Comparison of ENCODE assay signal across 21 mouse cellular contexts in the genomic region with DNA sequence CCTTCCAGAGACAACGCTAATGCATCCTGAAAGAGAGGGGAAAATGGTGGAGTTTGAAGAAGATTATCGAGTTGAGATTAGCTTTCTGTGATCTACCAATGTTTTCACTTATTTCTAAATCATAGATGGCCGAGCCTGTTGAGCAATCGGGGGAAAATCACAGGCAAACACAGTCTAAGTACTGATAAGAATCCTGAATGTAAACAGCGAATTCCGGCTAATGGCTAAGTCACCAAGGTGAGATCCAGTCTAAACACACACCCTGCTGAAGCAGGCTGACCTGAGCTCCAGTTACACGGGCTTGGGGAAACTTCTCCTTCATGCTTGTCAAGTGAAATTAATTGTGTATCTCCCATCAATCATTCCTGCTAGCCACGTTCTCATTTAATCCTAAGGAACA.
DNase-seq lines count a peak whose midpoint lies in the region; ATAC-seq and TF ChIP-seq lines count a peak whose summit lies in the region.
"Had no signal": no experiment of that assay in that cellular context is flagged by ENCODE, and none has a peak within 500 bp of the region (broad histone marks: within the 10 kb centered on the region; RNA-seq: fewer than 3 reads in every experiment).

No protein-coding gene starts in this region.

- H3K4me1 ChIP-seq in embryonic facial prominence, embryonic 11.5 days (ENCODE audit: control insufficient read depth, insufficient read depth, low read length), result no peaks in the 10 kb centered on the region; the same call in 1 of the 2 replicates
- peaks cover 12% of the 10 kb centered on the region for H3K4me1 ChIP-seq in embryonic facial prominence, embryonic 10.5 days
- peaks cover 78% of the 10 kb centered on the region for H3K4me1 ChIP-seq in E14TG2a.4 (replicated peaks; ENCODE audit: low read depth, low read length)
- peaks cover 12% of the 10 kb centered on the region; the same call in 1 of the 2 replicates for H3K4me1 ChIP-seq in lung, embryonic 15.5 days
- peaks cover 8% of the 10 kb centered on the region for H3K4me1 ChIP-seq in limb, embryonic 10.5 days
- H3K4me1 ChIP-seq: heart, embryonic 10.5 days; midbrain, embryonic 12.5 days had no signal

- no peak for ATAC-seq in embryonic facial prominence, embryonic 11.5 days (replicated peaks; ENCODE audit: insufficient number of reproducible peaks, low FRiP score, low TSS enrichment, low read depth)
- peak; percentile 43; the same call in 1 of the 2 replicates for ATAC-seq in lung, embryonic 15.5 days (ENCODE audit: borderline replicate concordance, extremely low read depth, low FRiP score, low TSS enrichment)

- H3K9me3 ChIP-seq in embryonic facial prominence, embryonic 11.5 days (replicated peaks; ENCODE audit: control insufficient read depth, low read length), result no peaks in the 10 kb centered on the region
- H3K9me3 ChIP-seq in embryonic facial prominence, embryonic 10.5 days, result no peaks in the 10 kb centered on the region
- H3K9me3 ChIP-seq in E14TG2a.4 (ENCODE audit: low read length), result no peaks in the 10 kb centered on the region
- no peaks in the 10 kb centered on the region for H3K9me3 ChIP-seq in lung, embryonic 15.5 days
- H3K9me3 ChIP-seq in limb, embryonic 10.5 days (replicated peaks), result no peaks in the 10 kb centered on the region
- H3K9me3 ChIP-seq: forebrain, embryonic 10.5 days; heart, embryonic 10.5 days; hindbrain, embryonic 10.5 days; limb, embryonic 12.5 days; midbrain, embryonic 12.5 days had no signal

- H3K36me3 ChIP-seq in embryonic facial prominence, embryonic 11.5 days (replicated peaks; ENCODE audit: control insufficient read depth, insufficient read depth, low read depth, low read length), result no peaks in the 10 kb centered on the region
- H3K36me3 ChIP-seq in embryonic facial prominence, embryonic 10.5 days (replicated peaks), result no peaks in the 10 kb centered on the region
- H3K36me3 ChIP-seq in E14TG2a.4 (ENCODE audit: insufficient read depth, low read length), result no peaks in the 10 kb centered on the region
- H3K36me3 ChIP-seq in lung, embryonic 15.5 days, result no peaks in the 10 kb centered on the region
- no peaks in the 10 kb centered on the region for H3K36me3 ChIP-seq in limb, embryonic 10.5 days
- H3K36me3 ChIP-seq: forebrain, embryonic 10.5 days; heart, embryonic 10.5 days; hindbrain, embryonic 10.5 days; limb, embryonic 12.5 days; midbrain, embryonic 12.5 days had no signal

- 52% methylated on average over 8 of the region's 8 CpGs for WGBS in embryonic facial prominence, embryonic 11.5 days
- 56% methylated on average over 8 of the region's 8 CpGs for WGBS in embryonic facial prominence, embryonic 10.5 days
- WGBS in lung, embryonic 15.5 days, result 5% methylated on average over 8 of the region's 8 CpGs
- 38% methylated on average over 8 of the region's 8 CpGs for WGBS in limb, embryonic 10.5 days

- no peak for TF ChIP-seq CTCF in E14TG2a.4 (conservative IDR thresholded peaks at IDR 0.05; ENCODE audit: low read length)

- H3K4me3 ChIP-seq in embryonic facial prominence, embryonic 11.5 days (ENCODE audit: low read depth, low read length), result no peak overlapping the region
- no peak overlapping the region for H3K4me3 ChIP-seq in embryonic facial prominence, embryonic 10.5 days
- peak overlapping the region; percentile 5; the same call in 1 of the 2 replicates for H3K4me3 ChIP-seq in E14TG2a.4 (replicated peaks; ENCODE audit: low read length)
- no peak overlapping the region for H3K4me3 ChIP-seq in lung, embryonic 15.5 days
- no peak overlapping the region for H3K4me3 ChIP-seq in limb, embryonic 10.5 days
- H3K4me3 ChIP-seq: forebrain, embryonic 10.5 days; heart, embryonic 10.5 days; hindbrain, embryonic 10.5 days; limb, embryonic 12.5 days; midbrain, embryonic 12.5 days had no signal

- no peak overlapping the region for H3K4me2 ChIP-seq in embryonic facial prominence, embryonic 11.5 days (ENCODE audit: low read depth, low read length)
- peak overlapping the region; percentile 29 for H3K4me2 ChIP-seq in lung, embryonic 15.5 days
- H3K4me2 ChIP-seq: limb, embryonic 12.5 days; midbrain, embryonic 12.5 days had no signal

- H3K9ac ChIP-seq in embryonic facial prominence, embryonic 11.5 days (replicated peaks; ENCODE audit: low read length), result no peak overlapping the region
- no peak overlapping the region for H3K9ac ChIP-seq in lung, embryonic 15.5 days
- H3K9ac ChIP-seq: limb, embryonic 12.5 days; midbrain, embryonic 12.5 days had no signal

- H3K27ac ChIP-seq in embryonic facial prominence, embryonic 11.5 days (replicated peaks; ENCODE audit: low read depth, low read length), result no peak overlapping the region
- no peak overlapping the region for H3K27ac ChIP-seq in embryonic facial prominence, embryonic 10.5 days (replicated peaks)
- H3K27ac ChIP-seq in lung, embryonic 15.5 days, result peak overlapping the region; percentile 70
- H3K27ac ChIP-seq in limb, embryonic 10.5 days, result no peak overlapping the region
- H3K27ac ChIP-seq: forebrain, embryonic 10.5 days; heart, embryonic 10.5 days; hindbrain, embryonic 10.5 days; limb, embryonic 12.5 days; macrophage; midbrain, embryonic 12.5 days had no signal

- peak; percentile 17 for DNase-seq in embryonic facial prominence, embryonic 11.5 days (ENCODE audit: low spot score)
- DNase-seq in embryonic facial prominence, embryonic 10.5 days (ENCODE audit: low spot score), result no peak
- DNase-seq in lung, postnatal 4 days, result peak; percentile 22 to 50
- DNase-seq in kidney, adult 11 months, result no peak
- no peak for DNase-seq in limb, embryonic 10.5 days (ENCODE audit: low spot score)
- no peak for DNase-seq in cerebellum, postnatal 10 days
- DNase-seq: cerebellum, adult 2 months; kidney, adult 9 months; kidney, postnatal 25 days; layer of hippocampus, adult 9-11 months; retina, postnatal 1 day; thymus, postnatal 36 days had no signal

- H3K27me3 ChIP-seq in embryonic facial prominence, embryonic 11.5 days (ENCODE audit: control insufficient read depth, insufficient read depth, low read length), result no peaks in the 10 kb centered on the region
- 0 out of 2 replicates have a peak, but pooled peaks cover 5% of the 10 kb centered on the region for H3K27me3 ChIP-seq in embryonic facial prominence, embryonic 10.5 days (replicated peaks; ENCODE audit: low read depth, poor library complexity, severe bottlenecking)
- H3K27me3 ChIP-seq in E14TG2a.4 (ENCODE audit: insufficient read depth, low read length), result no peaks in the 10 kb centered on the region
- H3K27me3 ChIP-seq in lung, embryonic 15.5 days, result no peaks in the 10 kb centered on the region
- 0 out of 2 replicates have a peak, but pooled peaks cover 3% of the 10 kb centered on the region for H3K27me3 ChIP-seq in limb, embryonic 10.5 days (ENCODE audit: low read depth, poor library complexity, severe bottlenecking)
- H3K27me3 ChIP-seq: CH12.LX; limb, embryonic 12.5 days had no signal

Comparison
In these comparisons a context has a peak if more than half of its experiments do, and no peak if none do; other contexts are left out.
1. DNase-seq: peak in embryonic facial prominence, embryonic 11.5 days (single experiment) and lung, postnatal 4 days (2 of 2); none in embryonic facial prominence, embryonic 10.5 days (single experiment), kidney, adult 11 months (single experiment), limb, embryonic 10.5 days (single experiment) and cerebellum, postnatal 10 days (0 of 2).